Mouse (Mus musculus): ENCODE measurements around the gene Gucd1.
"Not testable (repeated sequence)": the region's sequence is repeated elsewhere in the genome, so short reads cannot be mapped to it uniquely, and the experiment has no call there.

Gucd1 gene

GRCm38 (mm10) chr10:75436604-75437217 is 81.1 kb downstream of the Gucd1 start:
- DNase-seq (ENCODE audit: low read depth, low spot score) = peak; percentile 91

- DNase-seq (ENCODE audit: low read depth, low spot score) = no peak
Measured at GRCm38 (mm10) chr10:75430633-75431032, 87.1 kb downstream of the Gucd1 start.

DNA sequence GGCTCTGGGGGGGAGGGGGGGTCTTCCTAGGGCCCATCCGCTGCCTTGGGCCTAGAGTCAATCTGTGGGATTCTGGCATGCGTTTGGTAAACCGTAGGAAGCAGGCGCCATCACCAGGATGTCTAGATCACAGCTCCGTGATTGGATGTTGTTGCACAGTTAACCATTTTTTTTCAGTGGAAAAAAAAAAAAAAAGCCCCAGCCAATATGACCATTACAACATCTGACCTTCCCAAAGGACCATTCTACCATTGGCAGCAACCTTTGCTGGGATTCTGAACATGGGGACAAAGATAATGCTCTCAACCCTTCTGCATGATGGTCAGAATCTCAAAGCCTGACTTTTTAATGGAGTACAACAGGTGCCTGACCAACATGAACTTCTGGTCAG is 87.6 kb downstream of the Gucd1 start:
- DNase-seq (ENCODE audit: low read depth, low spot score) = no peak

- DNase-seq (ENCODE audit: low read depth, low spot score) = no peak
Measured at GRCm38 (mm10) chr10:75429522-75430146, 88.1 kb downstream of the Gucd1 start.

DNA sequence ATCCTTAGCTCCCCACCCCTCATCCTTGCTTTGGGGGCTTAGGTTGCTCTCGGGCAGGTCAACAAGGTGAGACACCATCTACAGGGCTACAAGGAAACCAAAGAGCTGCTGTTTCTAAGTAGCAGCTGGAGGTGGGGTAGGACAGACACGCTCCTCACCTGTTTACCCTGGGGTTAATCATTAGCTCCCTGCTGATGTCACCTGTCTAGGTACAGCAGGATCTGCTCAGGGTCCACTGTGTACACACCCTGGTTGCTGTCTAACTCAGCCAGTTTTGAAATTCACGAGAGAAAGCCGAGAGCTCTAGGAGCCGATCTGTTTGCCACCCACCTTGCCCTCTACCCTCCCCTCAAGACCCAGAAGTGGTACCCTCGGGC is 88.8 kb downstream of the Gucd1 start:
- no peak for DNase-seq (ENCODE audit: low read depth, low spot score)

DNA sequence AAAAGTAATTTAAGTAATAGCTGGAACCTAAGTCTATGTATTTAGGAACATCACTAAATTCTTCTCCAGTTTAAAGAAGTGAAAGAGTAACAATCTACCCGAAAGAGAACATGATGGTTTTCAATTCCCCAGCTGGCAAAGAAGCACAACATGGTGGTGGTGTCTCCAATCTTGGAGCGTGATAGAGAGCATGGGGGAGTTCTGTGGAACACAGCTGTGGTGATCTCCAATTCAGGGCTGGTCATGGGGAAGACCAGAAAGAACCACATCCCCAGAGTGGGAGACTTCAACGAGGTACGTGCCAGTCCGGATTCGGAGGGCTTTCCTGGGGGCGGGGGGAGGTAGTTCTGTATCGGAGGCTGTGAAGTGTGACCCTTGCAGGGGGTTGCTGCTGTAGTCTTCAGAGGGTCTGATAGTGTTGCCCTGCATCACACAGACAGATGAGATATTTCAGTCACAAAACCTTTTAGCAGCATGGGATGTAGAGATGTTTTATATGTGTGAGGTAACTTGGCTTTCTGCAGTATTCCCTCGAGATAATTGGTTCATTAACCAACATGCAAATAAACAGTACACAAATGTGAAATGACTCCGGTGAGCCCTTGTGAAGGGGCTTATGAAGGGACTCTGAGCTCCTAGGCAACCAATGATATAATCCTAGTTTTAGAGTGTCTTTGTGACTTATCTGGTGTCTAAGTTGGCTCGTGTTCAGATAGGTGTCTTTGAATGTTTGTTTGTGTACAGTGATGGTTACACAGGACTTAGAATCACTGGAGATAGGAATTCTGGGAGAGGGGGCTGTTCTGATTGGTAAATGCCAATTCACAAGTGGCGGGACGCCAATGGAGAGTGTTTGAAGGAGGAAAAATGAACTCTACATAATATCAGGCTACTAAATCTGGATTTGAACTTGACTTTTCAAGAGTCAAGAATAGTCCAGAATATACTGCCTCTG is 89.4 kb downstream of the Gucd1 start:
- no peak for DNase-seq (ENCODE audit: low read depth, low spot score)

GRCm38 (mm10) chr10:75424498-75424901 is 93.3 kb downstream of the Gucd1 start:
- peak; percentile 67 for DNase-seq (ENCODE audit: low read depth, low spot score)

DNA sequence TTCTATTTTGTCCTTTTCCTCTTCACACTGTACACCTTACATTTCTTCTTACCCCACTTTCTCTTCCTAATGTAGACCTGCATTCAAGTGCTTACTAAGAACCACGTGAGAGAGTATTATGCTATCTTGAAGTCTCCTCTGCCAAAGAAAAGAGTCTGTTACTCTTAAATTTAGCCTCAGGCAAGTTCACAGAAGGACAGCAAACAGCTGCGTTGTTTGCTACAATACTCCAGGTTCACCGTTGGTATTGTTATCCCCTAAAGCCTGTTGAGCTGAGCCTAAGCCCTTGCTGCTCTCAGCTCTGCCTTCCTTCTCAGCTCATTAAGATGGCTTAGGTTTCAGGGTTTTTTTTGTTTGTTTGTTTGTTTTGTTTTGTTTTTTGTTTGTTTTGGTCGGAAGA is 99.0 kb downstream of the Gucd1 start:
- DNase-seq (ENCODE audit: low read depth, low spot score) = no peak

DNA sequence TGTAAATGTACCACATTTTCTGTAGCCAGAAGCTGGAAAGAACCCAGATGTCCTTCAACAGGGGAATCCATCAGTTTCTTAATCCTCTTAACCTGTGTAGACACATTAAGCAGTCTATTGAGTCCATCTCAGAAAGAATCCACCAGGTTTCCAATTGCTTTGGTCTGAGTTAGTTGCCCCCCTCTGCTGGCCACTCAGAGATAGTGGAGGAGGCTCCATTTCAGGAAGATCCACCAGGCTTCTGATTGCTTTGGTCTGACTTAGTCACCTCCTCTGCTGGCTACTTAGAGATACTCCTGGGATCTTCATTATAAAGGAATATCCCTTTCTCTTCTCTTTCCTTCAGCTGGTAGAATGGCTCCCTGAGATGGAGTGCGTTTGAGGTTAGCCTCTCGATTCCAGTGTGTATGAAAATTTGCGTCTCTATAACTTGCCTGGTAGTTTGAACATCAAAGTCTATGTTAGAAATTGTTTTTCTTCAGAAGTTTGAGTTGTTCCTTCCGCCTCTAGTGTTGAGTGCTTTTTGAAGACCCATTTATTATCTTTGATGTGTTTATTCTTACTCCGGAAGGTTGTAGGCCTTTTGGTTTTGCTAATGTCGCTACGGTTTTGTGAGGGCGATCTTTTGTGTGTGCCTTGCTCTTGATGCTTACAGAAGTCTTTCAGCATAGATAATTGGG is 100.3 kb downstream of the Gucd1 start:
- DNase-seq (ENCODE audit: low read depth, low spot score) = peak; percentile 57

GRCm38 (mm10) chr10:75414925-75415324 is 102.8 kb downstream of the Gucd1 start:
- peak; percentile 52 for DNase-seq (ENCODE audit: low read depth, low spot score)

- DNase-seq (ENCODE audit: low read depth, low spot score) = no peak
Measured at GRCm38 (mm10) chr10:75412114-75413103, 105.4 kb downstream of the Gucd1 start.

GRCm38 (mm10) chr10:75411343-75412113 is 106.2 kb downstream of the Gucd1 start:
- DNase-seq (ENCODE audit: low read depth, low spot score) = not testable (repeated sequence)

DNA sequence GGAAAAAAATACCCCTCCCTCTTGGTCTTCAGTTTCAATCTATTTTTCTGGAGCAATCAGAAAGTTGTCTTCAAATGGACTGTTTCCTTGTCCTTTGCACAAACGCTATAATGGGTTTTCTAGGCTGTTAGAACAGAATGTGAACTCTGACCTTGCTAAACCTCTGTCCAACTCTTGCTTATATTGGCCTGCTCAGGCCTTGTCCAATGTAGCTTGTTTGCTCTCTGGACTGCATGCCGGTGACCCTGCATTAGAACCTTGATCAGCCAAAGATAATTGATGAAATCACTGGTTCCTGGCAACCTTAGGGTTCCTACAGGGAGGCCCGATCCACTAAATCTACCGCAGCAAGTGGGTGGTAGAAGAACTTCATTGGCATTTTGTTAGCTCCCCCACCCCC is 110.0 kb downstream of the Gucd1 start:
- no peak for DNase-seq (ENCODE audit: low read depth, low spot score)

- no peak for DNase-seq (ENCODE audit: low read depth, low spot score)
Measured at GRCm38 (mm10) chr10:75406755-75407154, 111.0 kb downstream of the Gucd1 start.

DNA sequence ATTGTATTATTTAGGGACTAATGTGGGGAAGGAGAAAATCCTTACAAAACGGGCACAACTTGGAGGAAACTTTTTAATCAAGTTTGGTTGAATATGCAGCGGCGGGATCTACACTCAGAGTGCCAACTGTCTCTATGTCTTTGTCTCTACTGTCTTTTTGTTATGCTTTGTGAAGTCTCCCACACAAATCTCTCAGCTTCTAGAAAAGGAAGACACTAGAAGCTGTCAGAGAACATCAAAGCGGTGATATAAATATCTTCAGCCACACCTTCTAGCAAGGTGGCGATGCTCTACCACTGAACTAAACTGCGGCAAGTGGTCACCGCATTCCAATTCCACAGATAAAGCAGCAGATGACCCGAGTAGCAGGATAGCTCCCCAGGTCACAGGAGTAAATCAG is 111.9 kb downstream of the Gucd1 start:
- DNase-seq (ENCODE audit: low read depth, low spot score) = peak; percentile 51

DNA sequence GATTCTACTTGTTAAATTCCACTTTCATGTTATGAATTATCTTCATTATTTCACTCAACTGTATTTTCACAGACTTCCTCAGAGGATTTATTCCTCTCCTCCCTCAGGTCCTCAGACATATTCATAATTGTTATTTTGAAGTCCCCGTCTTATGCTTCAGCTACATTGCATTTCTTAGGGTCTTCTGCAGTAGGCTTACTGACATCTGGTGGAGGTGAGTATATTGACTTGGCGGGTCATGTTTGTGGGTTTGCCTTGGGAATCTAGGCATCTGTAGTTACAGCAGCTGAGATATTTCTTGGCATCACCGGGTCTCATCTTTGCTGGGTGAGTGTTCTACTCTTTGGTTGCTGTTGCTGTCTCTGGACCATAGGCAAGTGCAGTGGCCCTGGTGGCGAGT is 116.8 kb downstream of the Gucd1 start, which contains the start of gene Upb1:
TSS of gene Upb1 (plus strand) at position 158 of the 400 bp plus-strand sequence.
- no peak for DNase-seq (ENCODE audit: low read depth, low spot score)

- peak; percentile 46 for DNase-seq (ENCODE audit: low read depth, low spot score)
Measured at GRCm38 (mm10) chr10:75396966-75397365, 120.8 kb downstream of the Gucd1 start.

DNA sequence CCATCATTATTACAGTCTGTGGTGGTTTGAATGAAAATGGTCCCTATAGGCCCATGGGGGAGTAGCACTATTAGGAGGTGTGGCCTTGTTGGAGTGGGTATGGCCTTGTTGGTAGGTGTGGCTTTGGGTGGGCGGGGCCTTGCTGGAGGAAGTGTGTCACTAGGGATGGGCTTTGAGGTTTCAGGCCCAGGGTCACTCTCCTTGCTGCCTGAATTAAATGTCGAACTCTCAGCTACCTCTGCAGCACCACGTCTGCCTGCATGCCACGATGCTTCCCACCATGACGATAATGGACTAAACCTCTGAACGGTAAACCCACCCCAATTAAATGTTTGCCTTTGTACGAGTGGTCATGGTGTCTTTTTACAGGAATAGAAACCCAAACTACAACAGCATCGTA is 123.0 kb downstream of the Gucd1 start:
- DNase-seq (ENCODE audit: low read depth, low spot score) = no peak

- DNase-seq (ENCODE audit: low read depth, low spot score) = peak; percentile 31
Measured at GRCm38 (mm10) chr10:75390832-75391231, 126.9 kb downstream of the Gucd1 start.

DNA sequence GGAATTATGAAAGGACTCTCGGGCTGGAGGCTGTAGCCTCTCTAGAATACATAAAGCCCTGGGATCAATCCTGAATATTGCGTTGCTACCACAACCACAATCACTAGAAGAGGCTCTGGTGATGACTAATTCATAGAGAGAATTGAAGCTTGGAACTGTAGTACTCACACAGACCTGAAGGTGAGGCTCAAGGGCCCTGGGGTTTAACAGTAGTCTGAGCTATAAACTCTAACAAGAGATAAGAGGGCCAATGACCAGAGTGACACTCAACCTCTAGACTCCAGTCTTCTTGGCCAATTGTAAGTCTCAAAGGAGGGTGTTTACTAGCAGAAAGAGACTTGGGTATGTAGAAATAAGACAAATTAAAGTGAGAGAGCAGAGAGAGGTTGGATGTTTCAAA is 127.6 kb downstream of the Gucd1 start:
- DNase-seq (ENCODE audit: low read depth, low spot score) = peak; percentile 49
